Mouse (Mus musculus): ENCODE data around the gene Arl4d.

- TF ChIP-seq CTCF (IDR thresholded peaks at IDR 0.05) = no peak
- no peak for TF ChIP-seq EP300 (IDR thresholded peaks at IDR 0.05)
These were observed 29.7 kb upstream of the Arl4d start for GRCm38 (mm10) chr11:101635660-101636059.

All from lung, postnatal 0 days (tissue).